Mouse (Mus musculus): ENCODE results near the gene Olfr1443. TPM values are rescaled to one million over a fixed set of nuclear protein-coding genes. Genes with fewer than 3 reads are reported as not detected.
"Not testable (repeated sequence)": the region's sequence is repeated elsewhere in the genome, so short reads cannot be mapped to it uniquely, and the experiment has no call there.

The Olfr1443 gene
- polyA plus RNA-seq (2016; fragmentation: Nextera tagmentation; extraction: Ambion mirVana), result not detected in 2 replicates

- DNase-seq (ENCODE audit: low spot score), result no peak
- Histone ChIP-seq H3K9me3 (replicated peaks) (no peaks in the 10 kb centered on the region), H3K27ac (no peak within 1 kb of the TSS), H3K27me3 (ENCODE audit: low read depth, poor library complexity, severe bottlenecking) (no peaks in the 10 kb centered on the region), H3K4me1 (no peaks in the 10 kb centered on the region), H3K36me3 (no peaks in the 10 kb centered on the region), H3K4me3 (no peak within 1 kb of the TSS)
- 66% methylated on average over 3 of the region's 3 CpGs for WGBS
These were observed at the start of gene Olfr1443 for GRCm38 (mm10) chr19:12677812-12678211. Gene Olfr1443, plus strand, starts transcription at chr19:12678112.

- DNase-seq (ENCODE audit: low spot score), result no peak
- no peaks in the 10 kb centered on the region for H3K4me1 ChIP-seq
- no peaks in the 10 kb centered on the region for H3K27me3 ChIP-seq (ENCODE audit: low read depth, poor library complexity, severe bottlenecking)
- WGBS, result 90% methylated on average over 4 of the region's 4 CpGs
- no peak within 1 kb of the TSS for H3K4me3 ChIP-seq
- H3K36me3 ChIP-seq, result no peaks in the 10 kb centered on the region
- H3K27ac ChIP-seq, result no peak within 1 kb of the TSS
- no peaks in the 10 kb centered on the region for H3K9me3 ChIP-seq (replicated peaks)
These were observed 44.7 kb upstream of the Olfr1443 start, which contains the start of gene Glyat for GRCm38 (mm10) chr19:12633176-12633575. Gene Glyat, plus strand, starts transcription at chr19:12633308.

- WGBS, result 98% methylated on average over 3 of the region's 3 CpGs
- Histone ChIP-seq H3K4me1 (no peaks in the 10 kb centered on the region), H3K9me3 (replicated peaks) (no peaks in the 10 kb centered on the region), H3K27ac (no peak overlapping the region), H3K4me3 (no peak overlapping the region), H3K27me3 (ENCODE audit: low read depth, poor library complexity, severe bottlenecking) (no peaks in the 10 kb centered on the region), H3K36me3 (no peaks in the 10 kb centered on the region)
- no peak for DNase-seq (ENCODE audit: low spot score)
These were observed 43.7 kb upstream of the Olfr1443 start for GRCm38 (mm10) chr19:12634259-12634658.

GRCm38 (mm10) chr19:12634963-12635362 lies 42.9 kb upstream of the Olfr1443 start:
- WGBS, result 84% methylated on average over 4 of the region's 4 CpGs
- no peaks in the 10 kb centered on the region for H3K9me3 ChIP-seq (replicated peaks)
- DNase-seq (ENCODE audit: low spot score), result no peak

GRCm38 (mm10) chr19:12636863-12637262 lies 41.0 kb upstream of the Olfr1443 start:
- H3K27me3 ChIP-seq (ENCODE audit: low read depth, poor library complexity, severe bottlenecking), result no peaks in the 10 kb centered on the region
- H3K9me3 ChIP-seq (replicated peaks), result no peaks in the 10 kb centered on the region
- H3K36me3 ChIP-seq, result no peaks in the 10 kb centered on the region
- DNase-seq (ENCODE audit: low spot score), result no peak
- no peak overlapping the region for H3K4me3 ChIP-seq
- H3K27ac ChIP-seq, result no peak overlapping the region
- 81% methylated on average over 3 of the region's 3 CpGs for WGBS
- H3K4me1 ChIP-seq, result no peaks in the 10 kb centered on the region

More at GRCm38 (mm10) chr19:12634963-12635362, 42.9 kb upstream of the Olfr1443 start:
- Histone ChIP-seq H3K4me1 (no peaks in the 10 kb centered on the region), H3K4me3 (no peak overlapping the region), H3K36me3 (no peaks in the 10 kb centered on the region), H3K27me3 (ENCODE audit: low read depth, poor library complexity, severe bottlenecking) (no peaks in the 10 kb centered on the region), H3K27ac (no peak overlapping the region)

- Histone ChIP-seq H3K9me3 (replicated peaks) (no peaks in the 10 kb centered on the region), H3K27ac (no peak overlapping the region), H3K4me1 (no peaks in the 10 kb centered on the region), H3K4me3 (no peak overlapping the region), H3K36me3 (no peaks in the 10 kb centered on the region), H3K27me3 (ENCODE audit: low read depth, poor library complexity, severe bottlenecking) (no peaks in the 10 kb centered on the region)
- WGBS, result 88% methylated on average over 1 of the region's 1 CpGs
- no peak for DNase-seq (ENCODE audit: low spot score)
These were observed 39.9 kb upstream of the Olfr1443 start for GRCm38 (mm10) chr19:12638049-12638448.

- no peaks in the 10 kb centered on the region for H3K36me3 ChIP-seq
- H3K27me3 ChIP-seq (ENCODE audit: low read depth, poor library complexity, severe bottlenecking), result no peaks in the 10 kb centered on the region
- no peaks in the 10 kb centered on the region for H3K9me3 ChIP-seq (replicated peaks)
- no peaks in the 10 kb centered on the region for H3K4me1 ChIP-seq
- DNase-seq (ENCODE audit: low spot score), result no peak
- H3K4me3 ChIP-seq, result no peak overlapping the region
- no peak overlapping the region for H3K27ac ChIP-seq
These were observed 28.4 kb upstream of the Olfr1443 start for GRCm38 (mm10) chr19:12649511-12649910.

- H3K9me3 ChIP-seq (replicated peaks), result no peaks in the 10 kb centered on the region
- no peaks in the 10 kb centered on the region for H3K27me3 ChIP-seq (ENCODE audit: low read depth, poor library complexity, severe bottlenecking)
- no peak for DNase-seq (ENCODE audit: low spot score)
- no peak overlapping the region for H3K4me3 ChIP-seq
- no peaks in the 10 kb centered on the region for H3K36me3 ChIP-seq
- H3K27ac ChIP-seq, result no peak overlapping the region
- no peaks in the 10 kb centered on the region for H3K4me1 ChIP-seq
- 76% methylated on average over 1 of the region's 1 CpGs for WGBS
These were observed 11.8 kb upstream of the Olfr1443 start for GRCm38 (mm10) chr19:12666156-12666555.

GRCm38 (mm10) chr19:12668601-12669000 lies 9.3 kb upstream of the Olfr1443 start:
- H3K9me3 ChIP-seq (replicated peaks); H3K4me3 ChIP-seq; H3K27ac ChIP-seq; H3K27me3 ChIP-seq (ENCODE audit: low read depth, poor library complexity, severe bottlenecking); H3K36me3 ChIP-seq; DNase-seq (ENCODE audit: low spot score); H3K4me1 ChIP-seq: not testable (repeated sequence)
- WGBS, result 93% methylated on average over 3 of the region's 3 CpGs

- Histone ChIP-seq H3K36me3 (no peaks in the 10 kb centered on the region), H3K27ac (no peak within 1 kb of the TSS), H3K27me3 (ENCODE audit: low read depth, poor library complexity, severe bottlenecking) (no peaks in the 10 kb centered on the region), H3K9me3 (replicated peaks) (no peaks in the 10 kb centered on the region), H3K4me3 (no peak within 1 kb of the TSS), H3K4me1 (no peaks in the 10 kb centered on the region)
- no peak for DNase-seq (ENCODE audit: low spot score)
These were observed 7.8 kb upstream of the Olfr1443 start, which contains the start of gene Olfr1442 for GRCm38 (mm10) chr19:12670139-12670538. Gene Olfr1442, plus strand, starts transcription at chr19:12670439.

GRCm38 (mm10) chr19:12671051-12671450 lies 6.9 kb upstream of the Olfr1443 start:
- Histone ChIP-seq H3K4me1 (no peaks in the 10 kb centered on the region), H3K27me3 (ENCODE audit: low read depth, poor library complexity, severe bottlenecking) (no peaks in the 10 kb centered on the region), H3K4me3 (no peak overlapping the region), H3K27ac (no peak overlapping the region), H3K9me3 (replicated peaks) (no peaks in the 10 kb centered on the region), H3K36me3 (no peaks in the 10 kb centered on the region)
- 83% methylated on average over 4 of the region's 4 CpGs for WGBS
- DNase-seq (ENCODE audit: low spot score), result no peak

GRCm38 (mm10) chr19:12684638-12685037 lies 6.7 kb downstream of the Olfr1443 start:
- H3K36me3 ChIP-seq, result no peaks in the 10 kb centered on the region
- H3K27ac ChIP-seq, result no peak overlapping the region
- H3K27me3 ChIP-seq (ENCODE audit: low read depth, poor library complexity, severe bottlenecking), result no peaks in the 10 kb centered on the region
- no peak overlapping the region for H3K4me3 ChIP-seq
- DNase-seq (ENCODE audit: low spot score), result no peak
- H3K4me1 ChIP-seq, result no peaks in the 10 kb centered on the region
- H3K9me3 ChIP-seq (replicated peaks), result no peaks in the 10 kb centered on the region

- H3K9me3 ChIP-seq (replicated peaks), result no peaks in the 10 kb centered on the region
- H3K27ac ChIP-seq, result no peak overlapping the region
- H3K27me3 ChIP-seq (ENCODE audit: low read depth, poor library complexity, severe bottlenecking), result no peaks in the 10 kb centered on the region
- no peaks in the 10 kb centered on the region for H3K36me3 ChIP-seq
- no peak overlapping the region for H3K4me3 ChIP-seq
- no peak for DNase-seq (ENCODE audit: low spot score)
- H3K4me1 ChIP-seq, result no peaks in the 10 kb centered on the region
These were observed 7.3 kb downstream of the Olfr1443 start for GRCm38 (mm10) chr19:12685231-12685630.

- H3K4me1 ChIP-seq, result no peaks in the 10 kb centered on the region
- H3K36me3 ChIP-seq, result no peaks in the 10 kb centered on the region
- no peak within 1 kb of the TSS for H3K27ac ChIP-seq
- H3K4me3 ChIP-seq, result no peak within 1 kb of the TSS
- DNase-seq (ENCODE audit: low spot score), result no peak
- H3K27me3 ChIP-seq (ENCODE audit: low read depth, poor library complexity, severe bottlenecking), result no peaks in the 10 kb centered on the region
- 84% methylated on average over 3 of the region's 3 CpGs for WGBS
- no peaks in the 10 kb centered on the region for H3K9me3 ChIP-seq (replicated peaks)
These were observed 17.7 kb downstream of the Olfr1443 start, which contains the start of gene Keg1 for GRCm38 (mm10) chr19:12695590-12695989. Gene Keg1, plus strand, starts transcription at chr19:12695786.
